Mouse (Mus musculus) liver, adult 10 weeks (tissue): ENCODE data around the gene Zfp882. TPM values are rescaled to one million over a fixed set of nuclear protein-coding genes. Genes with fewer than 3 reads are reported as not detected.

ENCODE experiments used
- polyA plus RNA-seq: library from polyadenylated mRNA; stranded (reverse); fragments of 350-450 nt; fragmentation: Illumina TruSeq; extraction: RNeasy Lipid Tissue Mini Kit (QIAGEN cat#74804); gene quantifications from one replicate; pipeline ENCODE4 v1.2.3, GENCODE M21; 2014; ENCODE audit warnings: low read depth, low replicate concordance

The Zfp882 gene
- 3.5 TPM for polyA plus RNA-seq

GRCm38 (mm10) chr8:71908309-71909261, at the start of gene Zfp882, which contains the start of gene Zfp617:
Gene Zfp882 (plus strand): TSS chr8:71908608.
Gene Zfp617 (plus strand): TSS chr8:71908635.

GRCm38 (mm10) chr8:71881618-71882274, 26.7 kb upstream of the Zfp882 start, which contains the start of gene Zfp709:
Gene Zfp709 (plus strand): TSS chr8:71882019.

DNA sequence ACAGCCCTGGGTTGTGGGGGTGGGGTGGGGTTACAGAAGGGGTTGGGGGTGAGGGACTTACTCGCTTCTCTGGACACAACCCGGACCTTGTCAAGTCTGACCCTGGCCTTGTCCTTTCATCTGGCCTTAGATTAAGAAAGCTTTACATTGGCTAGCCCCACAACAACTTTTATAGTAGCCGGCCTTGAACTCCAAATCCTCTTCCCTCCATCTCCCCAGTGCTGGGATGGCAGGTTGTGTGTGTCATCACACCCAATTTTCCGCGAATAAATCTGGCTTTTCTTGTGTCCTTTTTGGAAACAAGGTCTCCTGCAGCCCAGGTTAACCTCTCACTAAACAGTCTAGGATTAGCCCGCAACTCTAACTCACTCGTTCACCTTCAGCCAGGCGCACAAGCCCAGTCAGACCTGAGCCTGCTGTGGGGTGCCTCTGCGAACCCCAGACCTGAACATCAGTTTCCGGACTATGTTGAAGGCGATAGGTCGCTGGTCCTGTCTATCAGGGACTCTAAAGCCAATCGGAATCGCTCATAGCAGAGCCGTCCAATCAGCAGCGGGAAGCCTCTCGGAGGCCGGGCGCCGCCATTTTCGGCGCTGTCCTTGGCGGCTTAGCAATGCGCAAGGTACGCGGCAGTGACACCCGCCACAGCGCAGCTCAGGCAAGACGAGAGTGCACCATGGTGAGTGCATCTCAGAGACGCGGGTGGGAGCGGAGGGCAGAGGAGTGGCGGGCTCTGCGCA, 42.2 kb downstream of the Zfp882 start, which contains the start of gene Zfp961:
Gene Zfp961, plus strand, starts transcription at position 557 of the 740 bp plus-strand sequence.

Other genes with a start within 250 kb of the Zfp882 start
- gene Unc13a, start 236.9 kb upstream of the Zfp882 start, polyA plus RNA-seq = not detected
- 0.11 TPM for gene Jak3, start 232.3 kb upstream of the Zfp882 start, polyA plus RNA-seq
- not detected for gene Insl3, start 219.4 kb upstream of the Zfp882 start, polyA plus RNA-seq
- gene B3gnt3, start 206.8 kb upstream of the Zfp882 start, polyA plus RNA-seq = 2.3 TPM
- not detected for gene Fcho1, start 182.9 kb upstream of the Zfp882 start, polyA plus RNA-seq
- 5.7 TPM for gene Zfp709, start 26.6 kb upstream of the Zfp882 start, polyA plus RNA-seq
- 43.0 TPM for gene Zfp617, start within 50 bp of the Zfp882 start, polyA plus RNA-seq
- 21.4 TPM for gene Zfp961, start 42.4 kb downstream of the Zfp882 start, polyA plus RNA-seq
- gene Cyp4f18, start 101.0 kb downstream of the Zfp882 start, polyA plus RNA-seq = not detected
- gene Olfr372, start 132.6 kb downstream of the Zfp882 start, polyA plus RNA-seq = not detected
- gene Olfr373, start 174.6 kb downstream of the Zfp882 start, polyA plus RNA-seq = not detected
- gene Olfr374, start 198.4 kb downstream of the Zfp882 start, polyA plus RNA-seq = not detected
- gene Tpm4, start 226.4 kb downstream of the Zfp882 start, polyA plus RNA-seq = 41.8 TPM